Mouse (Mus musculus) myocyte (in vitro differentiated cells): Measurements from ENCODE around the gene Stk17b. TPM values are rescaled to one million over a fixed set of nuclear protein-coding genes. Genes with fewer than 3 reads are reported as not detected.
A peak's percentile ranks its signal among the peaks of the same experiment; 100 is the strongest.

Experiments
- H3K27me3 ChIP-seq: one replicate; pipeline ENCODE4 v1.6.1; 2011; ENCODE audit not compliant: control insufficient read depth, insufficient read depth, insufficient read length
- H3K36me3 ChIP-seq: one replicate; pipeline ENCODE4 v1.6.1; 2011; ENCODE audit not compliant: control insufficient read depth, insufficient read depth
- H3K4me2 ChIP-seq: one replicate; pipeline ENCODE4 v1.6.1; 2011; ENCODE audit warnings: low read depth, control low read depth
- H3K4me3 ChIP-seq: one replicate; pipeline ENCODE4 v1.5.1; 2011; ENCODE audit warnings: mild to moderate bottlenecking, control low read depth, moderate library complexity
- H3K79me2 ChIP-seq: one replicate; pipeline ENCODE4 v1.6.1; 2011; ENCODE audit not compliant: control insufficient read depth, insufficient read depth
- H3ac ChIP-seq: one replicate; pipeline ENCODE4 v1.6.1; 2011; ENCODE audit not compliant: control insufficient read depth, insufficient read length
- CEBPB ChIP-seq: IDR thresholded peaks from 2 replicates; pipeline ENCODE4 v1.6.1; 2011; ENCODE audit warnings: mild to moderate bottlenecking, moderate library complexity; ENCODE audit not compliant: poor library complexity, insufficient read depth, severe bottlenecking
- E2F4 ChIP-seq: IDR thresholded peaks from one replicate; pipeline ENCODE4 v1.6.1; 2011; ENCODE audit warnings: mild to moderate bottlenecking, control low read depth, moderate library complexity; ENCODE audit not compliant: insufficient read depth
- MAX ChIP-seq: IDR thresholded peaks from one replicate; pipeline ENCODE4 v1.6.1; 2011; ENCODE audit warnings: low read depth, mild to moderate bottlenecking, control low read depth
- MYOD1 ChIP-seq, 3 experiments: IDR thresholded peaks; one replicate each; pipeline ENCODE4 v1.6.1; 2011; ENCODE audit warnings: control low read depth in 2 of 3, low read depth in 2 of 3, mild to moderate bottlenecking in 2 of 3, moderate library complexity in 1 of 3; ENCODE audit not compliant: insufficient read length in 2 of 3, control insufficient read depth in 1 of 3
- MYOG ChIP-seq, 3 experiments: IDR thresholded peaks; one replicate each; pipeline ENCODE4 v1.6.1; 2011; ENCODE audit warnings: control low read depth in 2 of 3, low read depth in 2 of 3, mild to moderate bottlenecking in 2 of 3; ENCODE audit not compliant: insufficient read length in 2 of 3, control insufficient read depth in 1 of 3, insufficient read depth in 1 of 3
- POLR2A ChIP-seq: IDR thresholded peaks from one replicate; pipeline ENCODE4 v1.6.1; 2011; ENCODE audit warnings: low read depth, mild to moderate bottlenecking, control low read depth, moderate library complexity; ENCODE audit not compliant: insufficient read length
- POLR2AphosphoS2 ChIP-seq: IDR thresholded peaks from one replicate; pipeline ENCODE4 v1.6.1; 2011; ENCODE audit warnings: low read depth, control low read depth; ENCODE audit not compliant: insufficient read length
- REST ChIP-seq: IDR thresholded peaks from one replicate; pipeline ENCODE4 v1.6.1; 2011; ENCODE audit warnings: mild to moderate bottlenecking, control low read depth, moderate library complexity; ENCODE audit not compliant: insufficient read depth, insufficient read length
- SRF ChIP-seq: IDR thresholded peaks from one replicate; pipeline ENCODE4 v1.6.1; 2011; ENCODE audit warnings: low read depth; ENCODE audit not compliant: control insufficient read depth, insufficient read length
- TCF12 ChIP-seq: IDR thresholded peaks from one replicate; pipeline ENCODE4 v1.6.1; 2011; ENCODE audit warnings: mild to moderate bottlenecking, control low read depth; ENCODE audit not compliant: poor library complexity, insufficient read depth, severe bottlenecking
- TCF3 ChIP-seq: IDR thresholded peaks from one replicate; pipeline ENCODE4 v1.6.1; 2011; ENCODE audit warnings: low read depth, control low read depth; ENCODE audit not compliant: insufficient read length
- USF1 ChIP-seq: IDR thresholded peaks from one replicate; pipeline ENCODE4 v1.6.1; 2011; ENCODE audit warnings: low read depth, mild to moderate bottlenecking, control low read depth, moderate library complexity
- polyA plus RNA-seq: library from polyadenylated mRNA; unstranded; fragments of >200 nt; fragmentation: generic; extraction: Trizol; gene quantifications from one replicate; pipeline ENCODE4 v1.2.1, GENCODE M21; 2012; ENCODE audit warnings: missing spikeins

Gene Stk17b
- polyA plus RNA-seq, 1 experiment: 28.4 TPM

- Histone ChIP-seq H3K27me3 (no peaks in the 10 kb centered on the region), H3K4me2 (no peak overlapping the region), H3K4me3 (no peak overlapping the region), H3ac (no peak overlapping the region), H3K79me2 (no peaks in the 10 kb centered on the region), H3K36me3 (no peaks in the 10 kb centered on the region)
- peak; percentile 24 for TF ChIP-seq USF1
- no peak for TF ChIP-seq REST
- no peak for TF ChIP-seq E2F4
- no peak for TF ChIP-seq POLR2AphosphoS2
- TF ChIP-seq MYOG (IDR thresholded peaks at IDR 0.05; ENCODE audit: control insufficient read depth in 1 of 3, insufficient read depth in 1 of 3, insufficient read length in 2 of 3, low read depth in 2 of 3): peak; percentile 63 to 86 (median 65)
- TF ChIP-seq POLR2A: no peak
- TF ChIP-seq SRF: no peak
- no peak for TF ChIP-seq MAX
- peak in 2 of 3 experiments; percentile 75 to 83 for TF ChIP-seq MYOD1 (IDR thresholded peaks at IDR 0.05; ENCODE audit: control insufficient read depth in 1 of 3, insufficient read length in 2 of 3, low read depth in 2 of 3)
- peak; percentile 77 for TF ChIP-seq TCF12
- TF ChIP-seq CEBPB: no peak
- TF ChIP-seq TCF3: peak; percentile 29
Observed at GRCm38 (mm10) chr1:53791343-53791742, 6.3 kb upstream of the Stk17b start.

GRCm38 (mm10) chr1:53784291-53784720 lies 718 bp downstream of the Stk17b start:
- peak overlapping the region; percentile 61 for H3K4me3 ChIP-seq
- no peaks in the 10 kb centered on the region for H3K27me3 ChIP-seq
- TF ChIP-seq POLR2AphosphoS2 (peak; percentile 10), TCF3 (no peak)
- H3ac ChIP-seq: peak overlapping the region; percentile 94
- H3K36me3 ChIP-seq: no peaks in the 10 kb centered on the region
- H3K4me2 ChIP-seq: peak overlapping the region; percentile 69
- peaks cover 53% of the 10 kb centered on the region for H3K79me2 ChIP-seq

- peak overlapping the region; percentile 61 for H3K4me3 ChIP-seq
- no peak overlapping the region for H3ac ChIP-seq
- no peaks in the 10 kb centered on the region for H3K27me3 ChIP-seq
- no peaks in the 10 kb centered on the region for H3K36me3 ChIP-seq
- H3K4me2 ChIP-seq: peak overlapping the region; percentile 69
- peaks cover 67% of the 10 kb centered on the region for H3K79me2 ChIP-seq
- TF ChIP-seq CEBPB (no peak), MAX (no peak), TCF3 (no peak), POLR2A (no peak), USF1 (no peak), E2F4 (no peak), SRF (no peak), MYOG (IDR thresholded peaks at IDR 0.05; ENCODE audit: control insufficient read depth in 1 of 3, insufficient read depth in 1 of 3, insufficient read length in 2 of 3, low read depth in 2 of 3) (no peak), MYOD1 (IDR thresholded peaks at IDR 0.05; ENCODE audit: control insufficient read depth in 1 of 3, insufficient read length in 2 of 3, low read depth in 2 of 3) (no peak), REST (no peak), POLR2AphosphoS2 (no peak), TCF12 (no peak)
Observed at GRCm38 (mm10) chr1:53782956-53783355, 2.1 kb downstream of the Stk17b start.

GRCm38 (mm10) chr1:53782079-53782478 lies 2.9 kb downstream of the Stk17b start:
- Histone ChIP-seq H3K79me2 (peaks cover 76% of the 10 kb centered on the region), H3ac (no peak overlapping the region), H3K4me3 (peak overlapping the region; percentile 61), H3K27me3 (no peaks in the 10 kb centered on the region), H3K4me2 (peak overlapping the region; percentile 69), H3K36me3 (no peaks in the 10 kb centered on the region)
- no peak for TF ChIP-seq TCF3
- TF ChIP-seq MYOG (IDR thresholded peaks at IDR 0.05; ENCODE audit: control insufficient read depth in 1 of 3, insufficient read depth in 1 of 3, insufficient read length in 2 of 3, low read depth in 2 of 3): no peak
- no peak for TF ChIP-seq MYOD1 (IDR thresholded peaks at IDR 0.05; ENCODE audit: control insufficient read depth in 1 of 3, insufficient read length in 2 of 3, low read depth in 2 of 3)
- TF ChIP-seq TCF12: no peak
- no peak for TF ChIP-seq REST
- no peak for TF ChIP-seq E2F4
- no peak for TF ChIP-seq POLR2AphosphoS2
- no peak for TF ChIP-seq SRF
- TF ChIP-seq USF1: no peak
- TF ChIP-seq CEBPB: no peak
- no peak for TF ChIP-seq POLR2A

DNA sequence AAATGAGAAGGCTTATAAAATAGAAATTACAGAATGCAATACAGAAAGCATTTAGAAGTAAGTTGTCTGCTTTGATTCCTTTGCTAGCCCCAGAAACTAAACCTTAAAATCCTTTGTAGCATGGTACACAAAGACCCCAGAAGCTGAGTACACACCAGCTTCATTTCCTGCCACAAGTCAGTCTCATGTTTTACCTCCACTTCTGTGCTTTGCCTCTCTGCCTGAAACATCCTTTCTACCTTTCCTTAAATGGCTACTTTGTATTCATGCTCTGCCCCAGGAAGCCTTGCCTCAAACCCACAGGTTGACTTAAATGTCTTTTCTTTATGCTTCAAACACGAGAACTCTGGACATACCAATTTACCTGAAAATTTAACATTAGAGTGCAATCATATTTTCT lies 3.7 kb downstream of the Stk17b start:
- Histone ChIP-seq H3K4me3 (peak overlapping the region; percentile 61), H3K4me2 (peak overlapping the region; percentile 69), H3ac (no peak overlapping the region), H3K79me2 (peaks cover 83% of the 10 kb centered on the region), H3K27me3 (no peaks in the 10 kb centered on the region), H3K36me3 (peaks cover 3% of the 10 kb centered on the region)
- TF ChIP-seq MAX (no peak), TCF12 (no peak)
